ENCODE assay signal across 8 mouse cellular contexts in the genomic region with DNA sequence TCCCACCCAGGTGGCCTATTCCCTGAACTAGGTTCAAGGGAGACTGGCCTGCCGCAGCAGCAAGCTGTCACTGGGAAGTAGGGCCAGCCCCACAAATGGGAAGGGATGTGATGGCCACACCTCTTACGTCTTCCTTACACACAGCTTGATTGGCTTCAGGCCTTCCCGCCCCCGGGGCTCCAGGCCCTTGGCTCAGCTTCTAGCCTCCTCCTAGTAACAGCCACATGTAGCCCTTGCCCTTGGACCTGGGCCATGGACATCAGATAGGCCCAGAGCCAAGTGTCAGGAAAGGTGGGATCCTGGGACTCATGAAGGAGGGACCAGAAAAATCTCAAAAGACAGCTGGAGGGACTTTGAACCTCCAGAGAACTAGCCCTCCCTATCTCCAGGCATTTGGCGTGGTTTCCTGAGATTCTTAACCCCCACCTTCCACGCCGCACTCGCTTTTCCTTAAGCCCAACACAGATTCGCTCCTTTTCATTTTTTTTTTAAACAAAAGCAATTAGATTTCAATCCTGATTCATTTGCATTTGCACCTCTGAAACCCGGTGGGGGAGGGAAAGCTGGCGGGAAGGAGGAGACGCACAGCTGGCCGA. TPM values are rescaled to one million over a fixed set of nuclear protein-coding genes. Genes with fewer than 3 reads are reported as not detected.
A peak's percentile ranks its signal among the peaks of the same experiment; 100 is the strongest.
DNase-seq lines count a peak whose midpoint lies in the region; ATAC-seq lines count a peak whose summit lies in the region.

No protein-coding gene starts in this region.

- H3K9ac ChIP-seq in heart, embryonic 15.5 days = peak overlapping the region; percentile 48
- H3K9ac ChIP-seq in neural tube, embryonic 12.5 days = peak overlapping the region; percentile 69

- H3K4me2 ChIP-seq in heart, embryonic 15.5 days = peak overlapping the region; percentile 75
- peak overlapping the region; percentile 84 for H3K4me2 ChIP-seq in neural tube, embryonic 12.5 days (replicated peaks)

- peak overlapping the region; percentile 85 for H3K4me3 ChIP-seq in megakaryocyte, embryonic 14.5 days (replicated peaks)
- peak overlapping the region; percentile 46 for H3K4me3 ChIP-seq in heart, embryonic 15.5 days
- H3K4me3 ChIP-seq in neural tube, embryonic 12.5 days = peak overlapping the region; percentile 27

- peaks cover 81% of the 10 kb centered on the region for H3K4me1 ChIP-seq in megakaryocyte, embryonic 14.5 days
- H3K4me1 ChIP-seq in heart, embryonic 15.5 days (replicated peaks) = peaks cover 58% of the 10 kb centered on the region
- peaks cover 58% of the 10 kb centered on the region for H3K4me1 ChIP-seq in neural tube, embryonic 12.5 days

- DNase-seq in cerebellum, postnatal 14 days = peak; percentile 70 to 71
- DNase-seq in liver = peak; percentile 46
- DNase-seq in right cerebral cortex, postnatal 4 days = no peak

- peaks cover 99% of the 10 kb centered on the region for H3K27me3 ChIP-seq in megakaryocyte, embryonic 14.5 days (replicated peaks)
- H3K27me3 ChIP-seq in heart, embryonic 15.5 days = peaks cover 77% of the 10 kb centered on the region
- H3K27me3 ChIP-seq in neural tube, embryonic 12.5 days (replicated peaks) = peaks cover 78% of the 10 kb centered on the region

- WGBS in heart, embryonic 15.5 days = 3% methylated on average over 13 of the region's 13 CpGs
- 2% methylated on average over 13 of the region's 13 CpGs for WGBS in neural tube, embryonic 12.5 days

- H3K36me3 ChIP-seq in megakaryocyte, embryonic 14.5 days (replicated peaks; ENCODE audit: low read length) = no peaks in the 10 kb centered on the region
- H3K36me3 ChIP-seq in heart, embryonic 15.5 days = no peaks in the 10 kb centered on the region
- no peaks in the 10 kb centered on the region for H3K36me3 ChIP-seq in neural tube, embryonic 12.5 days

- no peak for ATAC-seq in megakaryocyte, adult 5-6 weeks (ENCODE audit: poor library complexity, severe bottlenecking)
- ATAC-seq in heart, embryonic 15.5 days (replicated peaks; ENCODE audit: insufficient number of reproducible peaks, insufficient read depth, low FRiP score, low read depth) = peak; percentile 38
- ATAC-seq in neural tube, embryonic 12.5 days (ENCODE audit: low FRiP score, low read depth) = no peak
- ATAC-seq in granulocyte monocyte progenitor cell, adult 5-6 weeks (replicated peaks; ENCODE audit: poor library complexity, severe bottlenecking) = no peak

- H3K9me3 ChIP-seq in megakaryocyte, embryonic 14.5 days = peaks cover 7% of the 10 kb centered on the region
- H3K9me3 ChIP-seq in heart, embryonic 15.5 days (replicated peaks) = no peaks in the 10 kb centered on the region
- no peaks in the 10 kb centered on the region for H3K9me3 ChIP-seq in neural tube, embryonic 12.5 days

- peak overlapping the region; percentile 81 for H3K27ac ChIP-seq in heart, embryonic 15.5 days
- peak overlapping the region; percentile 82 for H3K27ac ChIP-seq in neural tube, embryonic 12.5 days

RNA-seq across cellular contexts. Expression of a gene that starts 12.0 kb away (rescaled TPM):
- polyA plus RNA-seq in megakaryocyte, embryonic 14.5 days (2012; ENCODE audit: insufficient read depth, low replicate concordance) = 2.7 and 7.4 TPM in 2 replicates
- total RNA-seq in megakaryocyte, adult 5-6 weeks (2015) = 3.2 and 5.6 TPM in 2 replicates
- 3.0 and 3.6 TPM in 2 replicates for total RNA-seq in megakaryocyte, adult 5-6 weeks (2017)
- 7.5 and 9.5 TPM in 2 replicates for polyA plus RNA-seq in heart, embryonic 15.5 days (2015; fragmentation: Nextera tagmentation; extraction: Ambion mirVana)
- 8.6 and 9.9 TPM in 2 replicates for polyA plus RNA-seq in neural tube, embryonic 12.5 days (2016; fragmentation: Nextera tagmentation; extraction: Ambion mirVana)
- 3.6 TPM in 2 replicates for total RNA-seq in granulocyte monocyte progenitor cell, adult 5-6 weeks (2014; fragmentation: Nextera tagmentation)
- 1.5 and 3.2 TPM in 2 replicates for total RNA-seq in granulocyte monocyte progenitor cell, adult 5-6 weeks (2017)

RNA-seq across cellular contexts. Expression of a gene that starts 30.0 kb away (rescaled TPM):
- polyA plus RNA-seq in megakaryocyte, embryonic 14.5 days (2012; ENCODE audit: insufficient read depth, low replicate concordance) = 0.46 TPM in 1 of 2 replicates, not detected in the other
- 1.5 and 1.6 TPM in 2 replicates for total RNA-seq in megakaryocyte, adult 5-6 weeks (2015)
- 2.8 TPM in 2 replicates for total RNA-seq in megakaryocyte, adult 5-6 weeks (2017)
- polyA plus RNA-seq in heart, embryonic 15.5 days (2015; fragmentation: Nextera tagmentation; extraction: Ambion mirVana) = 11.6 and 18.0 TPM in 2 replicates
- polyA plus RNA-seq in neural tube, embryonic 12.5 days (2016; fragmentation: Nextera tagmentation; extraction: Ambion mirVana) = 46.6 and 47.6 TPM in 2 replicates
- total RNA-seq in granulocyte monocyte progenitor cell, adult 5-6 weeks (2014; fragmentation: Nextera tagmentation) = 0.88 and 5.0 TPM in 2 replicates
- 2.1 and 2.6 TPM in 2 replicates for total RNA-seq in granulocyte monocyte progenitor cell, adult 5-6 weeks (2017)

RNA-seq across cellular contexts. Expression of a gene that starts 33.3 kb away (rescaled TPM):
- polyA plus RNA-seq in megakaryocyte, embryonic 14.5 days (2012; ENCODE audit: insufficient read depth, low replicate concordance) = 49.2 and 111 TPM in 2 replicates
- total RNA-seq in megakaryocyte, adult 5-6 weeks (2015) = 15.3 and 15.5 TPM in 2 replicates
- total RNA-seq in megakaryocyte, adult 5-6 weeks (2017) = 18.0 and 18.4 TPM in 2 replicates
- polyA plus RNA-seq in heart, embryonic 15.5 days (2015; fragmentation: Nextera tagmentation; extraction: Ambion mirVana) = 9.3 and 11.6 TPM in 2 replicates
- 12.5 and 12.7 TPM in 2 replicates for polyA plus RNA-seq in neural tube, embryonic 12.5 days (2016; fragmentation: Nextera tagmentation; extraction: Ambion mirVana)
- 15.8 and 18.8 TPM in 2 replicates for total RNA-seq in granulocyte monocyte progenitor cell, adult 5-6 weeks (2014; fragmentation: Nextera tagmentation)
- total RNA-seq in granulocyte monocyte progenitor cell, adult 5-6 weeks (2017) = 27.4 and 38.2 TPM in 2 replicates

Comparison
In these comparisons a context has a peak if more than half of its experiments do, and no peak if none do; other contexts are left out.
1. H3K4me3 ChIP-seq: peak in every context shown above with its lines; median percentile 85 in megakaryocyte, embryonic 14.5 days; 46 in heart, embryonic 15.5 days; 27 in neural tube, embryonic 12.5 days.